Mouse (Mus musculus) right cerebral cortex, postnatal 4 days (tissue): ENCODE measurements around the gene Gabbr2.

Experiments
- DNase-seq: peaks from one replicate; pipeline ENCODE4 v3.0.0-alpha.2; 2022

The Gabbr2 gene

DNA sequence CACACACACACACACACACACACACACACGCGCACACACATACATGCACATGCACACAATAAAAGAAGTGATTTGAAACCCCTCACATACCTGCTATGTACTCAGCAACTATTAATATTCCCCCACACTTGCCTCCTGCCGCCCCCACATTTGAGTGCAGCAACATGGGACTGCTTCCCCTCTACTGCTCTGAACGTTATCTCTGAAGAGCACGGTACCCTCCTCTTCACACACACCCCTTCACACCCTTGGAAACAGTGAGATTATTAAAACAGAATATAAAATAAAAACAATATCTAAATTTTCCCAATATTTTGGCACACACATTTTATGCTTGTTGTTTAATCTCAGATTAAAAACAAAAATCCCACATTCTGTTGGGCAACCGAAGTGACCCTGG, 77.1 kb downstream of the Gabbr2 start:
- DNase-seq: no peak

DNA sequence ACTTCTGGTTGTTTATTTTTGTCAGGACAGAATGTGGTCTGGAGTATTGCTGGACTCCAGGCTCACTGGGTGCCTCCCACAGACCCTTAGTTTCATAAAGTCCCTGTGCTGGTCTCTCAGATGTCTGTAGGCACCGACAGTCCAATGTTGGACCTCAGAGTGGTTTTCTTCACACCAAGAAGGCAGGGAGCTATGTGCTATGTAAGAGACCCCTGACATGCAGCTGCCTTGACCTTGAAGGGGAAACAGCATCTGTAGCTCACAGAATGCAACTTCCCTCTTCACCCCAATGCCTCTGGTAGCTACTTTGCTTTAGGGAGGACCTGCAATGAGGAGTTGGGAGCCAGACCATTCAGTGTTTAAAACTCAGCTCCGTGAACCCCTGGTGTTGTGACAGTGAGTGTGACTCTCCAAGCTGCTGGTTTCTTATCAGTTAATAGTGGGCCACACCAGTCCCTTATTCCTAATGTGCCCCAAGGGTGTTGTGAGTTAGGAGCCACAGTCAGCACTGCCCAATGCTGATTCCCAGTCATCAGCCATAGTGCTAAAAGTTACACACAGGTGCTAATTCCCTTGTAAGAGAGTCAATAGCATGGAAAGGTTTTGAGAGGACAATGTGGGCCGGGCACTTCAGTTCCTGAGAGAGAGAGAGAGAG, 85.5 kb downstream of the Gabbr2 start:
- no peak for DNase-seq

DNA sequence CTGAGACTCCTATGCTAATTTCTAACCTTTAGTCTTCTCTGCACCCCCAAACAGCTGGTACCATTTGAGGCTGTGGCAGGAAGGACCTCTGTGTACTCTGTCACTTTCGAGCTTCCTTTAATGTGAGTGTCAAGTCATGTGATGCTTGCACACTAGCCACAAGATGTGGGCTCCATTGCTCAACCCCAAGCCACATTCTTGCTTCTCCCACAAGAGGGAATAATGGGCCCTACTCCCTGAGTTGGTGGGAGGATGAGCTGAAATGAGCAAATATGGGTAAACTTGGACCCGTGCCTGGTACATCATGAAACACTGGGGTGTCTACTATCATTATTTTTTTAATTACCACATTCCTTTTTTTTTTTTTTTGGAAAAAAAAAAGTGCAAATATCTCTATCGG, 86.5 kb downstream of the Gabbr2 start:
- no peak for DNase-seq

DNA sequence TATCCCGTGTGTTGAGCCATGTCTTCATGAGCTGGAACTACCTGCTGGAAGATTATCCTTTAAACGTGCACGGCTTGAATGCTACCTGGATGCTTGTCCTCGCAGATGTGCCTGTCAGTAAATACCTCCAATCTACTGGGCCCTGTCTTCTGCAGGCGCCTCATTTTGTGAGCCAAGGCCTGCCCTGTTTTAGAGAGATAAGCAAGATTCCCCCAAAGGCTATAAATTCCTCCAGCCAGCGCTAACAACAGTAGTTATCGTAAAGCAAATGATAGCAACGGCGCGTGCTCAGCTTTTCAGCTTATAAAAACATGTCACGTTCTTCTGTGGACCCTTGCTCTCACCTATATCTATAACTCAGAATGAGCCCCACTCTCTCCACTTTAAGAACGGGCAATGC, 87.5 kb downstream of the Gabbr2 start:
- DNase-seq: no peak

DNA sequence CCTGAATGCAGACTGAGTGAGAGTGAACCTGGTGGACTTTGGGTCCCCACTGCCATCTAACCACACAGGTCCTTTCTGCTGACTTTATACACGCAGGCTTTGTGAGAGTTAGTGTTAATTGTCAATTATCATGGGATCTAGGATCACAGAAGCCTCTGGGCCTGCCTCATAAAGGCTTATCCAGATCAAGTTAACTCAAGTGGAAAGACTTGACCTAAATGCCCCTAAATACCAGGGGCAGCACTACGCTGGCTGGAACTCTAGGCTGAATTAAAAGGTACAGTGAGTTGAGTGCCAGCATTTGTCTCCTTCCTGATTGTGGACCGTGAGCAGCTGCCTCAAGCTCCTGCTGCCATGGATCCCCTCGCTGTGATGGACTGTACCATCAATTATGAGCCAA, 93.1 kb downstream of the Gabbr2 start:
- DNase-seq: no peak

DNA sequence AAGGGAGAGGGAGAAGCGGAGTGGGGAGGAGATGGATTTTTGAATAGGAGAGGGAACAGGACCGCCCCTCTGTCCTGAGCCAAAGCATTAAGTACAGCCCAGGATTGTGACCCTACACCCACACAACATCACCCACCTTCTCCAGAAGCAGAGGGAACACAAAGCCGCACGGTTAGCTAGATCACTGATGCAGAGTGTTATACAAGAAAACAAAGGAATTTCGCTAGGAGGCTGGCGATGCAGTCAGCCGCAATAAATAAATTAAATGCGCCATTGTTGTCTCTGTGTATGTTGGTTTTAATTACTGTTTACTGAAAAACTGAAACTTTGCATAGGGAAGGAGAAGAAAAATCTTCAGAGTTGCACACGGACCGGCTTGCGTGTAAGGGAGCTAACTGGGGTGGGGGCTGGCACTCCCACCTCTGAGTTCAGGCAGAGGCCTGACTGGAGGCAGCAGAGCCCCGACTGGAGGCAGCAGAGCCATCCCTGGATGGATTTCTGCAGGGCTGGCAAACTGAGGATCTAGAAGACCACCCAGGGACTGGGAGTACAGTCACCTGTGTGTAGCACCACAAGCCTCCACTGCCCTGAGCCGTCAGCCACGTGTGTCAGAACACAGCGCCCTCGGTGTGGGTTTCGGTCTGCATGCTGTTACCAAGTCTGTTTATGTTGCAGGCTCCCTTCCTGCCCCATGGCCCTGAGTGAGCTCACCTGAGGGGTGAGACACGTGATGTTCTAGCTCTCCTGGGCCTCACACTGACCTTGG, 93.9 kb downstream of the Gabbr2 start:
- DNase-seq: no peak

DNA sequence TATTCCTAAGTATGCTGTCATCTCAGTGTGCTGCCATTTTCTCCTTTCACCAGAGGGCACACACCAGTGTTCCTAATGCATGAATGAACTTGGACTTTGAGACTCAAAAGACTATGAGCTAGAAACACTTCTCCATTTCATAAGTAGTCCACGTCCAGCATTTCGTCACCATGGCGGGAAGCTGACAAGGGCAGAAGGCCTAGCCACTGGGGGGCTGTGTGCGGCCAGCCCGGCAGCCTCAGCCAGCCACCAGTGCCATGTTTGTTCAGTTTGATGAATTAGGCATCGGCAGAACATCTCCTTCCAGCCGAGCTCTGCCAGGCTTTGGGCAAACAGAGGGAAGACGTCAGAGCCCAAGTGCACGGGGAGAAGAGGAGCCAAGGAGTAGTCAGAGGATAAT, 97.5 kb downstream of the Gabbr2 start:
- DNase-seq: no peak

DNA sequence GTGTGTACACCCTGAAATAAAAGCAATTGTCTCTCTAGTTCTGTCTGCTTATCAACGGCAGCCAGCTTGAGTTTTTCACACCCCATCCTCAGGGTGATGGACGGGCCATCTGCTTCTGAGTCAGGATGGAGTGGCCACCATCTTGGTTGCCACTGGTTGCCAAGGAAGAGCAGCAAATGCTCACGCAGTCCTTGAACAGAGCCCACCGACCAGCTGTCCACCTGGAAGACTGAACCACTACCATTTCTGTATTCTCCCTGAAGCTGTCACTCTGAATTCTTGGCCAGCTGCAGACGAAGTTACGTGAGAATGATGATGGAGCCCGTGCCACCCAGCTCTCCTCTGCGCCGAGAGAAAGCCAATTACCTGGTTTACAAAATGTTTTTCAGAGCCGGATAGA, 102.5 kb downstream of the Gabbr2 start:
- peak; percentile 32 for DNase-seq

DNA sequence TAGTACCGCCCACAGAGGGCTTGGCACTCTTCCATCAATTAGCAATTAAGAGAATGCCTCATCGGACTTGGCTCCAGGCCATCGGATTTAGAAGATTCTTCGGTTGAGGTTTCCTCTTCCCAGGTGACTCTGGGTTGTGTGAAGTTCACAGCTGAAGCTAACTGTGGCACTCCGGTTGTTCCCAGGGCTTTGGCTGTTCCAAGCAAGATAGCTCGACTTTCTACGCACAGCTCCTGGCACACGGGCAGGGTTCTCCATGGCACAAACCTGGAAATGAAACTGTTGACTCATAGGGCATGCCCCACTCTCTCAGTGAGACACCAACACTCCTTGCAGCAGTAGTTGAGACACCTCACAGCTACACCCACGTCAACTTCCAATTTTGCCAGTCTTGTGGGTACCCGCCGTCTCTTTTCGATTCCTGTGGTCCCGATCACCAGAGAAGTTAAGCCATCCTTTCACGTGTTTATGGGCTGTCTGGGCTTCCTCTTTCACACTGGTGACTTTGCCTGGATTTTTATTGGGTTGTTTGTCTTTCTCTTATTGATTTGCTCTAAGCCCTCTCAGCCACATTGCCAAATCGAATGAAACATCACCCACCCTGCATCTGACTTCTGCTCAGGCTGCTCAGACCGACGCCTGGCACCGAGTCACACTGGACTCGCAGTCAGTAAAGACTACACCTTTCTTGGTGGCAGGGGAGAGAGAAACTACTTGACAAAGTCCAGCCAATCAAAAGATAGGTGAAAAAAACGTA, 105.9 kb downstream of the Gabbr2 start:
- DNase-seq: peak; percentile 32

DNA sequence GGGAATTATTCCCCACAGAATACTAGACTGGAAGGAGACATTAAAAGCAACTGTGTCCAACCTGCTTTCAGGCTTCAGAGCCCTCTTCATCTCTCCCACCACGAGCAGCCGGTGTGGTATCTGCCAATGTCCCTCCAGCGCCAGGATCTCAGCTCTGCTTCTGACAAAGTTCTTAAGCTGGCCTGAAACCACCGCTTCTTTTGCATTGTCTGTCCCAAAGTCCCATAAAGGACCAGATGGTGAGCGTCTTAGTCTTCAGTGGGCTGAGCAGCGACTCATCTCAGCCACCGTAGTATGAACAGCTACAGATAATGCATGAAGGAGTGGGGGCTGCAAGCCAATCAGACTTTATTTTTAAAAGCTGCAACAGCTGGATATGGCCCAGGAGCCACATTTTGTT, 107.5 kb downstream of the Gabbr2 start:
- DNase-seq: no peak

DNA sequence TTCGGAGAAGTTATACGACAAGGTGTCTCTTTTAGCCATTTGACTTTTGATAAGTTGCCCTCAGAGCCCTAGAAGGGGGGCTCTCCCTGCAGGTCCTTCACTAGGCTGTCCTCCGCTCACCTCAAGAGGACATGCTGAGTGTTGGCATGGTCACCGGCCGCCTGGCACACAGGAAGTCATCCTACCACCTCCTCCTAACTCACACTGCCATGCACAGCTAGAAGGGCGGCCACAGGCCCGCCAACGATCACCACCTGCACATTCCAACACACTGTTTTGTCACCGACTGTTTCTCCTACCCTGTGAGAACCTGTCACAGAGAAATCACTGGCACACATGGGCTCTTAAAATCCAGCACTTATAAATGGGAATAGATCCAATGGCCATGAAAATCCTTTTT, 108.1 kb downstream of the Gabbr2 start:
- DNase-seq: no peak

DNA sequence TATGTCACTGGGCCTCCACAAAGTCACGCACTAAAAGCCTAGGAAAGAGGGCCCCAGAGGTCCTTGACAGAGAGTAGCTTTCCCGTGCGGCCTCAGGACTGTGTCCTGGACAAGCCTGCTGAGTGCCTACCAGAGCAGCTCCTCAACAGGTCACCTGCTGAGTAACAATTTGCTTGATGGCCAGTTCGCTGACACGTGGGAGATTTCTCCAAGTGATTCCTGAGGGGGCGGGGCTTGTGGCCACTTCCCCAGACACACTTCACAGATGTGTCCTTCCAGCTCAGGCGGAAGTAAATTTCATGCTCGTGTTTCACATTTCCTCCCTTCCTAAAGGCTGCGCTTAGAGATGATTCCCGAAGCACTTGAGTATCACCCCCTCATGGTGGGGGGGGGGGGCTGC, 108.6 kb downstream of the Gabbr2 start:
- no peak for DNase-seq

DNA sequence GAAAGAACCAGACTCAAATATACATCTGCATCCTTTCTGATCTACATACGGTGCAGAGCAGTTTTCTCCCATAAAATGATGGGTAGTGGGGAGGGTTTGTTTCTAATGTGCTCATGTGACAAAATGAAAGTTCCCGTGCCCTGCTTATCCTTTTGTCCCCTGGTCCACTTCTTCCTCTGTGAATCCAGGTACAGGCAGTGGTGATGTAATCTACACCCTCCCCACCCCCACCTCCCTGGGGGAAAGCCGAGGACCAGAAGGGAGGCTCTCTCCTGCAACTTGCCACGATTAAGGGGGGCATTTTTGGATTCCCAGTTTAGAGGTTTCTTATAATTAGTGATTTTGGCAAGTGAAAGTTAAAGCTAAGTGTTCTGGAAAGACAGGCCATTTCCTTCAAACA, 110.4 kb downstream of the Gabbr2 start:
- no peak for DNase-seq

DNA sequence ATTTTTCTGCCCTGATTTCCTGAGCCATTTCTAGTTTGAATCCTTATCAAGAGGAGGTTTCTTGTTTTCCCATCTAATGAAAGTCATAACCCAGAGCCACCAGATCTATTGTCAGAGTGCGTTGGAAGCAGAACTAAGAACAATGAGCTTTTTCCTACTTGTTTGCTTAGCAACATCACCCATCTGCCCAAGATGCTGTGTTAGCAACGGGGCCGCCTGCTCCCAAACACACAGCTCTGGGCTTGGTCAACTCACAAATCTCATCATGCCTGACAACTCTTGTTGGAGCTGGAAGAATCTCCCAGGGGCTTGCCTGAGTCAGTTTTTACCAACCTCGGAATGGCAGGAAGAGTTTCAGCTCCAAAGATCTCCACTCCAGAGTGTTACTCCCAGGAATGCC, 111.7 kb downstream of the Gabbr2 start:
- DNase-seq: no peak

DNA sequence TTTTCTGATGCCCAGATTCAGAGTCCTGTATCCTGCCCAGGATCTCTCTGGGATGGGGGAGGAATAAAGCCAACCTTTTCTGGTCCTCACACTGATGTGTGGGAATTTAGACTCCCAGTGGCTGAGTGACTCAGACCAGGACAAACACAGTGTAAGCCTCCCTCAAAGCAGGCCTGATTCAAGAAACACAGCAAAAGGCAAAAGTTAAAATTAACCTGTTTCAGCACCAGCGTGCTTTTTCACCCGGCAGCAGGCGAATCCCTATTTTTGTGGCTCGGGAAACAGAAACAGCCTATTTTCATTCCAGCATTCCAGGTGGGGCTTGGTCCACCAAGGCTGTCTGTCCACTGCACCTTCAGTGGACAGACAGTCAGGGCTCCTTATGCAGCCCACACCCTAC, 118.9 kb downstream of the Gabbr2 start:
- DNase-seq: no peak

DNA sequence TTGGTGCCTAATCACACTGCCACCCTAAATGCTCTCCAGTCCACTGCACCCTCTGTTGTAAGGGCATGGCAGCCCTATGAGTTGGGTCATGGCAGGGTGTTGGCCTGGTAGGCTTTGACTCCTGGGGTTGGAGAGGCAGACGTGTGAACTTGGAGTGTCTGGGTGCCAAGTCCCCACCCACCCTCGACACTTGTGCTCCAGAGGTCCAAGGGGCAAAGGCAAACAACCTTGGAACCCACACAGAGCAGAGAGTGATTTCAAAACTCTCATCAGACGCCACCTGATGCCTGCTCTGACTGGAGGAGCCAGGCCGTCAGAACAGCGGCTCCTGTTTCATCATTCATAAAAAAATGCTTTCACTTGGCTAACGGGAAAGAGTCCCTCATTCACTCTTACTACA, 121.5 kb downstream of the Gabbr2 start:
- no peak for DNase-seq

DNA sequence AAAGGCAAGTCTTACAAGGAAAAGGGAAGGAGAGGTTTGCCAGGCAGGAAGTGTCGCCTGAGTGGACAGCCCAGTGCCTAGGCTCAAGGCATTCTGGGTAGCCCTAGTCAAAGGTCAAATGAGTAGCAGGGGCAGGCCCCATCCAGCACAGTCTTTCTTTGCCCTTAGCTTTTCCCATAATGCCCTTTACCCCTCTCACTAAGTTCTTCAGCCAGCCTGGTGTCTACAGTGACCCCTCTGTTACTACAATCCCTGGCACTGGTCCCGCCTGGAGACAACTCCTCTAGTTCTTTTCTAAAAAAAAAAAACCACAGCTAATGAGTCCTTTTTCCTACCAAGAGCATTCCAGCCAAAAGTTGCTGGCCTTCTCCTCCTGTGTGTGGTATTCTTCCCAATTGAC, 122.3 kb downstream of the Gabbr2 start:
- DNase-seq: no peak

DNA sequence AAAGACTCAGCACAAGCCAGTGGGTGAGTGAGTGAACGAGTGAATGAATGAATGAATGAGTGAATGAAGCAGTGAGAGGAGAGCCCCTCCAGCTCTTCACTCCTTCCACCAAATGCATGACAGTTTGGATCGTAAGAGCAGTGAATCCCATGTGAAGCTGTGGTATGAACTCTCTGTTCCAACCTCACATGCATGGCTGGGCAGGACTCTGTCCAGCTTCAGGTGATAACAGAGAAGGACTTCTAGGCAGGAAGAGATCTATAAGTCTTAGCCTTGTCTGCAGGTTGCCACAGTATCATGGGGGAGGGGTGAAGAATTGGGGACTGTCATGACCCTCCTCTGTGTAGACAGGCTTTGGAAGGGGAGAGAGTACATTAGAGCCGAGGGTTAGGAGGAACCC, 122.8 kb downstream of the Gabbr2 start:
- DNase-seq: no peak

DNA sequence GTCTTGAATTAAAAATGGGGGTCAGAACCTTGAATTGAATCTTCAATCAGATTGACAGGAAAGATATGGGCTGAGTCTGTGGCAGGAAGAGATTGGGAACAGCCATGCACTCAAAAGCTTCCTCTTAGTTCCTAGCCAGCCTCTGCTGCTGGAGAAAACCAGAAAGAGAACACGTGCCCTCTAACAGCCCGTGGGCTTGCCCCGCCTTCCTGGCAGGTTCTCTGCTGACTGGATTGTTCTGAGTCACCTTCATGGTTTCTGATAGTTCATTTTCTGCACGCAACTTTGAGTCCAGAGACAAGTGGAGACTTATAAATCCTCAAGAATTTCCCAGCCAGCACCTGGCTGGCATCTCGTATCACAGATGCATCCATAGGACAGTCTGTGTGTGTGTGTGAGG, 123.5 kb downstream of the Gabbr2 start:
- no peak for DNase-seq

DNA sequence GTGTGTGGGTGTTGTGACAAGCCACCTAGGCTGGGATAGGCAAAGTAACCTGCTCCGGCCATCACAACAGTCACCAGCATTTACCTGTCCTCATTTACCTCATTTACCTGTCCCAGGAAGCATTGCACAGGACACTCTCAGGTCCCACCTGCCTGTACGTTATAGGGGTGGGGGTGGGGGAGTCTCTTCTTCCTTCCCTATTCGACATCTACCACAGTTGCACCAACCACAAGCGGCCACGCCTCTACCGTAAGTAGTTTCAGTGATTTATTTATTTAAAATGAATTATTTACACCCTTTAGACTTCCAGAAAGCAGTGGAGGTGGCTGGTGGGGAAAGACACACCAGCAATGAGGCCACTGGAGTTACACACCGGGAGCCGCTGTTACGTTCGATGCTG, 123.9 kb downstream of the Gabbr2 start:
- no peak for DNase-seq

DNA sequence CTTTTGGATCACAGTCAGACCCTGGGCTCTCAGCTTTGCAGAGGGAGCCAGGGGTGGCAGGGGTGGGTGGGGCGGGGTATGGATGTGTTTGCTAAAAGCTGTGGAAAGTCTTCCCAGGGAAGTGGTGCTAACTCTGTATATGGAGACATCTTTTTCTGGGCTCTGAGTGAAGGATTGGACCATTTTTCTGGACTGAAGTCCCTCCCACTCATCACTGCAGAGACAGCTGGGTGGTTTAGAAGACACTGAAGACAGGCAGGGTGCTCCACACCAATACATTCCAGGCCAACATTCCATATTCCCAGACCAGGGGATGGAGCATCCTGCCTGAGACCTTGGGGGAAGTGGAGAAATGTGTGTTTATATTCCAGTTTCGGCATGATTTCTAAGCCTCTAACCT, 125.6 kb downstream of the Gabbr2 start:
- DNase-seq: no peak

DNA sequence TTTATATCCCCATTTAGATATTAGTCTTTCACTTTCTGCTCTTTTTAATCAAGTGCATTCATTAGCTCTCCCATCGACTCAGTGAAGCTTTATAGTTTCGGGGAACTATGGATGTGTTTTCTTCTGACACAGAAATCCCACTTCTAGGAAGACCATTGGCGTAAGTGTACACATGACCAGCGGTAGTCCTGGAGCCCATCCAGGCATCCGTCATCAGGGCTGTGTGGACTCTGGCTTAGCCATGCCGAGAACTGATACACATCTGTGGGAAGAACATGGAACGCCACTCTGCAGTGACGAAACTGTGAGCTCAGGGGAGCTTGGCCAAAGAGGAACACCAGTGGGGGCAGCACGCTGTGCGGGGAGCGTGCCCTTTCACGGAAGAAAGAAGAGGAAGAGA, 128.0 kb downstream of the Gabbr2 start:
- no peak for DNase-seq

DNA sequence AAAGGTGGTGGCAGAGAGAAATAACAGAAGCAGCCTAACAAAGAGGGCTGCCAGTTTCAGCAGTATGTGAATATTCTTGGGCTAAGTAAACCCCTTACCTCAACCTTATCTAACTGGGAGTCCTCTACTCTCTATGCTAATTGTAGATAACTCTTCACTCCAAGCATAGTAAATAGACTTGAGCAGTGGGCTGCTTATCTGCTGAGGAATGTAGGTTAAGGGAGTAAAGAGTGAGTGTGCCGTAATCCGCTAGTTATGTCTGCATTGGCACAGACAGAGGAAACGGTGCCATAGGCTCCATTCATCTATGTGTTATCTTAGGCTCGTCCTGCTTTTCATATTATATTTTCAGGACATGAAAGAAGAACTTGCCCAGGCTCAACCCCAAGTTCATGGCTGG, 129.0 kb downstream of the Gabbr2 start:
- DNase-seq: no peak

DNA sequence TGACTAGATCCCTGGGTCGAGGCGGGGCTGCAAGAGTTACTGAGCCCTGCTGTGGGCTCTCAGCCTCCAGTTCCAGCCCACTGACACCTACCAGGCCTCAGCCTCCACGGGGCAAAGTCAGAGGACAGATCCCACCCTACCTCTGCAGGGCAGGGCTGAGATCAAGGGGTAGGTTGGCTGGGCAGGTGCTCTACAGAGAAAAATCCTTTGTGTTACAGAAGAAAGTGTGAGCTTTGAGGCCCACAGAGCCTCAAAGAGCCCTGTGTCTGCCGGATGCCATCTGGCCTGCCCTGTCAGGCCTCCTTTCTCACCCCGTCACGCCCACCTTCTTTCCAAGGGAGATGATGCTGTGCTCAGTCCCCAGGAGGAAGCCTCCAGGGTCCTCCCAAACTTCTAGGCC, 131.1 kb downstream of the Gabbr2 start:
- no peak for DNase-seq
